Mouse (Mus musculus) bone marrow, adult 2 months (tissue): ENCODE results near the gene Stxbp3.

Source experiments
- CTCF ChIP-seq: fragments of 200-500 bp; IDR thresholded peaks from 2 replicates; pipeline ENCODE4 v1.5.1; 2011; ENCODE audit warnings: low read length, control low read depth; ENCODE audit not compliant: control insufficient read depth, insufficient read depth
- POLR2A ChIP-seq: fragments of 200-500 bp; IDR thresholded peaks from 2 replicates; pipeline ENCODE4 v1.6.1; 2011; ENCODE audit warnings: low read depth, mild to moderate bottlenecking, control low read depth, low read length, borderline replicate concordance; ENCODE audit not compliant: control insufficient read depth

DNA sequence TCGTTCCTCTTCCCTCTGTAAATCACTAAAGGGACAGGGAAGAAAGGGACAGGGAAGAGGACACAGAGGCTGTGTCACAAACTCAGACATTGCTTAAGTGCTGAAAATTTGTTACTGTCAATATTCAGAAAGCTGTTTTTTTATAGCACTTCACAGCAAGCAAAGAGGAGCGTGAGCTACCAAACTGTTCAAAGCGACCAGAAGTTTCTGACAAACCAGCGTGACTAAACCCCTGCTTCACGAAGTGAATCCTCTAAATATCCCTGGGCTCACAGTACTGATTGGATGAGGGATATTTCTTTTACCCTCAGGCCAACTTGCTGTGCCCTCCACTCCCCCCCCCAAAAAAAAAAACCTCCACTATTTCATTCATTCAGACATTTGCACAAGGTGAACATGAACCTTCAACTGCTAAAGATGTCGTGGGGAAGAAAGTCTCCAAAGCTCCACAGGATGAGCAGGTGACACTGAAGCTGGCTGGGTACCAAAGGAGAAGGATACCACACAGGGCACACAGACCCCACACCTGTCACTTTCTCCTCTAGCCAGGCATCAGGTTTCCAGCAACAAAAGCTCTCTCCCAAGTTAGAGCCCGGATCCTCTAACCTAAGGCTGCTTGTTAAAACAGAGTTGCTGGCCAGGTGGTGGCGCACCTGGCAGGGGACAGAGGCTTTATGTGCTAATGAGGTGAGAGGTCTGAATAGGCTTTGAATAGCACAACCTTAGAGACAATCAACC, 16.2 kb upstream of the Stxbp3 start:
- TF ChIP-seq CTCF (peak; percentile 48; the same call in 1 of the 2 replicates), POLR2A (no peak)
